Mouse (Mus musculus) bone marrow, adult 2 months (tissue): ENCODE data around the gene Sv2c.

Source experiments
- CTCF ChIP-seq: fragments of 200-500 bp; IDR thresholded peaks from 2 replicates; pipeline ENCODE4 v1.5.1; 2011; ENCODE audit warnings: low read length, control low read depth; ENCODE audit not compliant: control insufficient read depth, insufficient read depth
- POLR2A ChIP-seq: fragments of 200-500 bp; IDR thresholded peaks from 2 replicates; pipeline ENCODE4 v1.6.1; 2011; ENCODE audit warnings: low read depth, mild to moderate bottlenecking, control low read depth, low read length, borderline replicate concordance; ENCODE audit not compliant: control insufficient read depth

- no peak for TF ChIP-seq CTCF
- no peak for TF ChIP-seq POLR2A
Measured at GRCm38 (mm10) chr13:96090929-96091328, 41.4 kb downstream of the Sv2c start.
